Mouse (Mus musculus) megakaryocyte progenitor cell, adult 5-6 weeks (primary cell): ENCODE measurements around the gene Spo11. TPM values are rescaled to one million over a fixed set of nuclear protein-coding genes. Genes with fewer than 3 reads are reported as not detected.

Source experiments
- ATAC-seq: replicated peaks from 2 replicates; pipeline ENCODE4 v1.8.0; 2016; ENCODE audit warnings: mild to moderate bottlenecking, moderate TSS enrichment, inconsistent platforms; ENCODE audit not compliant: poor library complexity
- total RNA-seq, 2 experiments: library from RNA; stranded (forward) in 1 of 2; stranded (reverse) in 1 of 2; fragments of 157-497, 149-512 nt in 1 of 2; fragments of 200-1000 nt in 1 of 2; gene quantifications; 2 replicates each; pipeline versions ENCODE4 v1.2.3 to v1.2.4; 2015 to 2017

Gene Spo11
- not detected in 2 replicates for total RNA-seq (2015)
- not detected in 2 replicates for total RNA-seq (2017)

- ATAC-seq: peak; percentile 58
These were observed at the start of gene Spo11 for GRCm38 (mm10) chr2:172977409-172978130. Gene Spo11 (plus strand): TSS chr2:172977700.

GRCm38 (mm10) chr2:172929905-172930436, 47.5 kb upstream of the Spo11 start:
- no peak for ATAC-seq

GRCm38 (mm10) chr2:172931137-172931898, 46.2 kb upstream of the Spo11 start:
- no peak for ATAC-seq

GRCm38 (mm10) chr2:172933631-172934419, 43.7 kb upstream of the Spo11 start:
- peak; percentile 48 for ATAC-seq

GRCm38 (mm10) chr2:172934420-172934788, 43.1 kb upstream of the Spo11 start:
- no peak for ATAC-seq

- no peak for ATAC-seq
These were observed 42.4 kb upstream of the Spo11 start for GRCm38 (mm10) chr2:172934891-172935740.

- no peak for ATAC-seq
These were observed 41.5 kb upstream of the Spo11 start for GRCm38 (mm10) chr2:172935776-172936562.

GRCm38 (mm10) chr2:172936844-172937243, 40.7 kb upstream of the Spo11 start:
- ATAC-seq: no peak

GRCm38 (mm10) chr2:172937326-172938190, 39.9 kb upstream of the Spo11 start:
- ATAC-seq: no peak

GRCm38 (mm10) chr2:172938761-172939638, 38.5 kb upstream of the Spo11 start:
- no peak for ATAC-seq

GRCm38 (mm10) chr2:172939639-172940002, 37.9 kb upstream of the Spo11 start:
- no peak for ATAC-seq

GRCm38 (mm10) chr2:172940003-172940798, 37.3 kb upstream of the Spo11 start, which contains the start of gene Bmp7:
Gene Bmp7 (minus strand): TSS chr2:172940321.
- ATAC-seq: peak; percentile 49

- ATAC-seq: no peak
These were observed 36.7 kb upstream of the Spo11 start for GRCm38 (mm10) chr2:172940799-172941163.

- no peak; the same call in 1 of the 2 replicates for ATAC-seq
These were observed 28.4 kb upstream of the Spo11 start for GRCm38 (mm10) chr2:172949051-172949450.

GRCm38 (mm10) chr2:172950119-172950676, 27.3 kb upstream of the Spo11 start:
- no peak for ATAC-seq

- 0 out of 2 replicates have a peak, but pooled peaks have one; percentile 17 for ATAC-seq
These were observed 26.8 kb upstream of the Spo11 start for GRCm38 (mm10) chr2:172950722-172951121.
